Mouse (Mus musculus) embryonic facial prominence, embryonic 13.5 days (tissue): ENCODE measurements around the gene Casp7. TPM values are rescaled to one million over a fixed set of nuclear protein-coding genes. Genes with fewer than 3 reads are reported as not detected.

ENCODE experiments used
- ATAC-seq: fragments of 200-750 bp; cut with Nextera tagmentation; 2 replicates; pipeline ENCODE4 v1.8.0; 2017; ENCODE audit warnings: low read depth; ENCODE audit not compliant: insufficient number of reproducible peaks, insufficient read depth, low FRiP score, low TSS enrichment
- H3K27ac ChIP-seq: fragments of 300-500 bp; sonication (generic); 2 replicates; pipeline ENCODE4 v1.5.1; 2015; ENCODE audit warnings: moderate library complexity, mild to moderate bottlenecking, inconsistent platforms
- H3K27me3 ChIP-seq: fragments of 300-500 bp; sonication (generic); 2 replicates; pipeline ENCODE4 v1.6.1; 2015; ENCODE audit warnings: mild to moderate bottlenecking, inconsistent platforms
- H3K36me3 ChIP-seq: fragments of 300-500 bp; sonication (generic); 2 replicates; pipeline ENCODE4 v1.6.1; 2015; ENCODE audit warnings: mild to moderate bottlenecking, inconsistent platforms
- H3K4me1 ChIP-seq: fragments of 300-500 bp; sonication (generic); 2 replicates; pipeline ENCODE4 v1.6.1; 2015; ENCODE audit warnings: inconsistent platforms
- H3K4me2 ChIP-seq: fragments of 300-500 bp; sonication (generic); 2 replicates; pipeline ENCODE4 v1.6.1; 2015; ENCODE audit warnings: moderate library complexity, mild to moderate bottlenecking, inconsistent platforms
- H3K4me3 ChIP-seq: fragments of 300-500 bp; sonication (generic); 2 replicates; pipeline ENCODE4 v1.5.1; 2015; ENCODE audit warnings: mild to moderate bottlenecking, inconsistent platforms
- H3K9ac ChIP-seq: fragments of 300-500 bp; sonication (generic); 2 replicates; pipeline ENCODE4 v1.6.1; 2015; ENCODE audit warnings: mild to moderate bottlenecking, inconsistent platforms
- H3K9me3 ChIP-seq: fragments of 300-500 bp; sonication (generic); 2 replicates; pipeline ENCODE4 v1.6.1; 2016; ENCODE audit warnings: inconsistent platforms
- WGBS: fragments of 180-500 bp; shearing (Covaris S2); methylation state at CpG from one replicate; pipeline ENCODE4 v1.1.7; 2015; ENCODE audit warnings: mixed read lengths; 5-methylcytosine and 5-hydroxymethylcytosine counted together
- polyA plus RNA-seq: library from polyadenylated mRNA; unstranded; fragments of >200 nt; fragmentation: Nextera tagmentation; extraction: Ambion mirVana; gene quantifications from 2 replicates; pipeline ENCODE4 v1.2.1, GENCODE M21; 2015

Casp7 gene
- polyA plus RNA-seq, 1 experiment from 2014 or later = 29.6 TPM

GRCm38 (mm10) chr19:56455369-56455768 is 58.4 kb downstream of the Casp7 start:
- Histone ChIP-seq H3K9ac (no peak overlapping the region), H3K27me3 (no peaks in the 10 kb centered on the region), H3K36me3 (no peaks in the 10 kb centered on the region), H3K4me1 (peaks cover 15% of the 10 kb centered on the region), H3K4me3 (no peak overlapping the region), H3K4me2 (no peak overlapping the region), H3K9me3 (no peaks in the 10 kb centered on the region), H3K27ac (no peak overlapping the region)
- 45% methylated on average over 2 of the region's 2 CpGs for WGBS
- ATAC-seq = no peak

- Histone ChIP-seq H3K4me1 (peaks cover 19% of the 10 kb centered on the region), H3K4me3 (no peak overlapping the region), H3K9ac (no peak overlapping the region), H3K27ac (no peak overlapping the region; the same call in 1 of the 2 replicates), H3K4me2 (no peak overlapping the region), H3K36me3 (no peaks in the 10 kb centered on the region), H3K9me3 (no peaks in the 10 kb centered on the region), H3K27me3 (no peaks in the 10 kb centered on the region)
- ATAC-seq = no peak; the same call in 1 of the 2 replicates
- 87% methylated on average over 4 of the region's 4 CpGs for WGBS
Observed at GRCm38 (mm10) chr19:56457569-56457968, 60.6 kb downstream of the Casp7 start.

- 70% methylated on average over 10 of the region's 10 CpGs for WGBS
- Histone ChIP-seq H3K36me3 (no peaks in the 10 kb centered on the region), H3K27ac (no peak overlapping the region), H3K4me2 (no peak overlapping the region), H3K4me3 (no peak overlapping the region), H3K27me3 (no peaks in the 10 kb centered on the region), H3K9ac (no peak overlapping the region), H3K9me3 (no peaks in the 10 kb centered on the region), H3K4me1 (peaks cover 19% of the 10 kb centered on the region)
- ATAC-seq = no peak
Observed at GRCm38 (mm10) chr19:56459154-56460050, 62.5 kb downstream of the Casp7 start.

- H3K4me1 ChIP-seq = peaks cover 19% of the 10 kb centered on the region
- no peaks in the 10 kb centered on the region for H3K27me3 ChIP-seq
- H3K4me2 ChIP-seq = no peak overlapping the region
- no peak for ATAC-seq
- peak overlapping the region; percentile 23; the same call in 1 of the 2 replicates for H3K27ac ChIP-seq
- no peak overlapping the region for H3K9ac ChIP-seq
- no peak overlapping the region for H3K4me3 ChIP-seq
- 59% methylated on average over 2 of the region's 2 CpGs for WGBS
- H3K36me3 ChIP-seq = no peaks in the 10 kb centered on the region
- H3K9me3 ChIP-seq = no peaks in the 10 kb centered on the region
Observed at GRCm38 (mm10) chr19:56460241-56460640, 63.3 kb downstream of the Casp7 start.

GRCm38 (mm10) chr19:56461522-56462101 is 64.7 kb downstream of the Casp7 start, which contains the start of gene Plekhs1:
Gene Plekhs1 (plus strand): TSS chr19:56461640.
- Histone ChIP-seq H3K27me3 (no peaks in the 10 kb centered on the region), H3K9me3 (no peaks in the 10 kb centered on the region), H3K4me1 (peaks cover 19% of the 10 kb centered on the region), H3K36me3 (no peaks in the 10 kb centered on the region), H3K9ac (no peak within 1 kb of the TSS), H3K27ac (no peak within 1 kb of the TSS), H3K4me3 (no peak within 1 kb of the TSS), H3K4me2 (no peak within 1 kb of the TSS)
- no peak for ATAC-seq
- 60% methylated on average over 10 of the region's 10 CpGs for WGBS

GRCm38 (mm10) chr19:56462786-56463185 is 65.9 kb downstream of the Casp7 start:
- Histone ChIP-seq H3K4me2 (no peak overlapping the region), H3K4me1 (peaks cover 13% of the 10 kb centered on the region), H3K27ac (no peak overlapping the region), H3K4me3 (no peak overlapping the region), H3K9ac (no peak overlapping the region), H3K27me3 (no peaks in the 10 kb centered on the region), H3K9me3 (no peaks in the 10 kb centered on the region), H3K36me3 (no peaks in the 10 kb centered on the region)
- WGBS = 76% methylated on average over 4 of the region's 4 CpGs
- ATAC-seq = no peak

GRCm38 (mm10) chr19:56466486-56466885 is 69.6 kb downstream of the Casp7 start:
- Histone ChIP-seq H3K27me3 (no peaks in the 10 kb centered on the region), H3K36me3 (no peaks in the 10 kb centered on the region), H3K4me2 (no peak overlapping the region), H3K9me3 (no peaks in the 10 kb centered on the region), H3K9ac (no peak overlapping the region), H3K4me1 (no peaks in the 10 kb centered on the region), H3K27ac (no peak overlapping the region), H3K4me3 (no peak overlapping the region)
- no peak for ATAC-seq
- WGBS = 87% methylated on average over 8 of the region's 8 CpGs

GRCm38 (mm10) chr19:56470286-56471020 is 73.5 kb downstream of the Casp7 start:
- no peak overlapping the region for H3K27ac ChIP-seq
- H3K4me2 ChIP-seq = no peak overlapping the region
- ATAC-seq = no peak
- H3K9ac ChIP-seq = no peak overlapping the region
- H3K9me3 ChIP-seq = no peaks in the 10 kb centered on the region
- no peak overlapping the region for H3K4me3 ChIP-seq
- 83% methylated on average over 14 of the region's 14 CpGs for WGBS
- peaks cover 8% of the 10 kb centered on the region; the same call in 1 of the 2 replicates for H3K4me1 ChIP-seq
- H3K27me3 ChIP-seq = no peaks in the 10 kb centered on the region
- H3K36me3 ChIP-seq = no peaks in the 10 kb centered on the region

- ATAC-seq = no peak
- no peaks in the 10 kb centered on the region for H3K9me3 ChIP-seq
- 64% methylated on average over 10 of the region's 10 CpGs for WGBS
Observed at GRCm38 (mm10) chr19:56471934-56472333, 75.0 kb downstream of the Casp7 start.

GRCm38 (mm10) chr19:56474869-56475550 is 78.1 kb downstream of the Casp7 start:
- H3K4me2 ChIP-seq = 0 out of 2 replicates have a peak overlapping the region, but pooled peaks have one; percentile 22
- no peak overlapping the region for H3K27ac ChIP-seq
- H3K27me3 ChIP-seq = no peaks in the 10 kb centered on the region
- ATAC-seq = no peak
- no peak overlapping the region for H3K4me3 ChIP-seq
- H3K4me1 ChIP-seq = peaks cover 8% of the 10 kb centered on the region; the same call in 1 of the 2 replicates
- no peaks in the 10 kb centered on the region for H3K36me3 ChIP-seq
- no peaks in the 10 kb centered on the region for H3K9me3 ChIP-seq
- no peak overlapping the region for H3K9ac ChIP-seq
- WGBS = 45% methylated on average over 19 of the region's 19 CpGs

More at GRCm38 (mm10) chr19:56471934-56472333, 75.0 kb downstream of the Casp7 start:
- Histone ChIP-seq H3K4me2 (no peak overlapping the region), H3K9ac (no peak overlapping the region), H3K27ac (no peak overlapping the region), H3K36me3 (no peaks in the 10 kb centered on the region), H3K27me3 (no peaks in the 10 kb centered on the region), H3K4me1 (peaks cover 8% of the 10 kb centered on the region; the same call in 1 of the 2 replicates), H3K4me3 (no peak overlapping the region)

GRCm38 (mm10) chr19:56476546-56476945 is 79.6 kb downstream of the Casp7 start:
- Histone ChIP-seq H3K27ac (peak overlapping the region; percentile 35; the same call in 1 of the 2 replicates), H3K27me3 (no peaks in the 10 kb centered on the region), H3K4me3 (no peak overlapping the region), H3K9me3 (no peaks in the 10 kb centered on the region), H3K4me1 (peaks cover 8% of the 10 kb centered on the region; the same call in 1 of the 2 replicates), H3K36me3 (no peaks in the 10 kb centered on the region), H3K9ac (no peak overlapping the region), H3K4me2 (no peak overlapping the region)
- no peak for ATAC-seq
- 37% methylated on average over 2 of the region's 2 CpGs for WGBS
